Mouse (Mus musculus) testis, adult 2 months (tissue): ENCODE measurements around the gene Dmrt3.

Experiments used
- CTCF ChIP-seq: fragments of 200-500 bp; IDR thresholded peaks from 2 replicates; pipeline ENCODE4 v1.5.1; 2012; ENCODE audit warnings: low read depth, mild to moderate bottlenecking, inconsistent platforms, low read length, moderate library complexity; ENCODE audit not compliant: control insufficient read depth, insufficient read depth, insufficient replicate concordance
- POLR2A ChIP-seq: fragments of 200-500 bp; IDR thresholded peaks from 2 replicates; pipeline ENCODE4 v1.6.1; 2012; ENCODE audit warnings: low read depth, mild to moderate bottlenecking, inconsistent platforms, low read length, moderate library complexity; ENCODE audit not compliant: control insufficient read depth

- TF ChIP-seq POLR2A (no peak), CTCF (no peak)
Observed at GRCm38 (mm10) chr19:25669593-25670248, 59.6 kb downstream of the Dmrt3 start.
